Mouse (Mus musculus) liver, postnatal 0 days (tissue): ENCODE data around the gene Lamp1.

Experiments
- CTCF ChIP-seq: sonication (generic); IDR thresholded peaks from 2 replicates; pipeline ENCODE4 v1.5.1; 2016; ENCODE audit warnings: antibody characterized with exemption, low read depth
- EP300 ChIP-seq: IDR thresholded peaks from 2 replicates; pipeline ENCODE4 v1.6.1; 2016; ENCODE audit warnings: antibody characterized with exemption, low read depth, mild to moderate bottlenecking

GRCm38 (mm10) chr8:13197493-13197892, 38.5 kb downstream of the Lamp1 start:
- no peak for TF ChIP-seq CTCF
- no peak for TF ChIP-seq EP300
